Mouse (Mus musculus) testis, adult 2 months (tissue): Measurements from ENCODE around the gene Tanc1.

Experiments
- CTCF ChIP-seq: fragments of 200-500 bp; IDR thresholded peaks from 2 replicates; pipeline ENCODE4 v1.5.1; 2012; ENCODE audit warnings: low read depth, mild to moderate bottlenecking, inconsistent platforms, low read length, moderate library complexity; ENCODE audit not compliant: control insufficient read depth, insufficient read depth, insufficient replicate concordance
- POLR2A ChIP-seq: fragments of 200-500 bp; IDR thresholded peaks from 2 replicates; pipeline ENCODE4 v1.6.1; 2012; ENCODE audit warnings: low read depth, mild to moderate bottlenecking, inconsistent platforms, low read length, moderate library complexity; ENCODE audit not compliant: control insufficient read depth

GRCm38 (mm10) chr2:59697123-59697522, 85.3 kb downstream of the Tanc1 start:
- no peak for TF ChIP-seq CTCF
- TF ChIP-seq POLR2A, result no peak
